Mouse (Mus musculus): ENCODE measurements around the gene Cryga. TPM values are rescaled to one million over a fixed set of nuclear protein-coding genes. Genes with fewer than 3 reads are reported as not detected.
A peak's percentile ranks its signal among the peaks of the same experiment; 100 is the strongest.

Gene Cryga
- not detected in 2 replicates for total RNA-seq (2017)

DNA sequence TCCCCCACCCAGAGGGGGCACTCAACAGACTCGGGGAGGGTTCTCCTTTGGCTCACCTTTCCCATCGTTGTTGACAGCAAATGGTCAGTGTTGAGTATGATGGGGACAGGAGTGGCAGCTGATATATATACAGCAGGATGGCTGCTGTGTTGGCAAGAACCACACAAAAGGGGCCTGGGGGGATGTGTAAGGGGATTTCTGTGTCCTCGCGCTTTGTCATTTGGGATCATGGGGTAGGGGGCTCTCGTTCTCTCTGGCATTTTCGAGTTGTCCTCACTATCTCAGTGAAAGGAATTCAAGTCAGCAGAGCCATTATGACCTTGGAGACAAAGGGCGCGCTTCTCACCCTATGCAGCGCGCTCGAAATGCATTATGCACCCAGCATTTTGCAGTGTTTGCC, at the start of gene Cryga:
Gene Cryga, minus strand, starts transcription at position 101 of the 400 bp plus-strand sequence.
- no peak for ATAC-seq (replicated peaks in 1 of 2; ENCODE audit: insufficient read depth in 1 of 2, low FRiP score in 2 of 2, low TSS enrichment in 1 of 2, low read depth in 1 of 2, poor library complexity in 2 of 2, severe bottlenecking in 2 of 2)

DNA sequence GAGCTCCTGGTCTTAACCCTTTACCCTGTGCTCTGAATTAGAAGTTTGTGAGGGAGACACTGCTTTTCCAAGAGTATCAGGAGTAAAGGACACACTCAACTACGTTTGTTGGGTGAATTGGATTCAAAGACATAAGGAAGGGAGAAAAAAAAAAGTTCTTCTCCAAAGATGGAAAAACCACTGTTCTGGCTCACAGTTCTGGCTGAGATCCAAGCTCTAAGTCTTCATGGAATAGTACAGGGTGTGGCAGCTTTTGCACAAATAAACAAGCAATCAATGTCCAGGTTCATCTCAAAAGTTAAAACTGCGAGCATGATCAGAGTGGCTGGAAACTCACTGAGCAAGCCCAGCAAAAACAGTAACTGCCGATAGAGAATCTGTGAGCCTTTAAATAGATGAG, 44.8 kb upstream of the Cryga start:
- no peak for ATAC-seq (replicated peaks in 1 of 2; ENCODE audit: insufficient read depth in 1 of 2, low FRiP score in 2 of 2, low TSS enrichment in 1 of 2, low read depth in 1 of 2, poor library complexity in 2 of 2, severe bottlenecking in 2 of 2)

DNA sequence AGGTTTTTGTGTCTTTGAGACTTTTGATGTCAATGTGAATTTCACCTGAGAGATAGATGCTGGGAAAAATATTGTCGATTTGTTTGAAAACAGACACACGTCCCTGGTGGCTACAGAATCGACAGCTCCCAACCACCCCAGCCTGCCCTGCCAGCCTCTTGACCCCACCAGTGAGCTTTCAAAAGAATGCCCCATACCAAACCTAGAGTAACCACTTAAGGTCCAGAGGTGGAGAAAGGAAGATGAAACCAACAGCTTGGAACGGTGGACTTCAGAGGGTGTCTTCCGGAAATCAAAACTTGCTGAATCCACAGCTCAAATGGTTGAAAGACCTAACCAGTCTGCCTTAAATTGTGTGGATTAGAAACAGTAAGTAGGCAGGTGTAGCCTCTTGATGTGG, 44.2 kb upstream of the Cryga start:
- ATAC-seq (replicated peaks in 1 of 2; ENCODE audit: insufficient read depth in 1 of 2, low FRiP score in 2 of 2, low TSS enrichment in 1 of 2, low read depth in 1 of 2, poor library complexity in 2 of 2, severe bottlenecking in 2 of 2), result no peak

DNA sequence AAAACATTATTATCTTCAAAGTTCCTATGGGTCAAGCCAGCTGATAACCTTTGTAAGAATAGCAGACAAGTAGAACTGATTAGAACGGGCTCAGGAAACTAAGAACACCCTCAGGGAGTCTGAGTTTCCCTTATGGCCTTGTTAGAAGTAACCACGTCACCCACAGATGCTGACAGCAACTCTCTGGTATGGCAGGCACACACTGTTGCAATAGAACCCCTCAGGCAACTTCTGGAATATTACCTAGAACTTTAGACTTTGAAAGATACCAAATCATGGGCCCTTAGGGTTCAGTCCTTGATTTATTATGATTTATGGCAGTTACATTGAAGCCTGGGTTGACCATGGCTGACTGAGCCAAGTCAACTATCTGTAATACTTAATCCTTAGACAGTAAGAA, 43.4 kb upstream of the Cryga start:
- ATAC-seq (replicated peaks in 1 of 2; ENCODE audit: insufficient read depth in 1 of 2, low FRiP score in 2 of 2, low TSS enrichment in 1 of 2, low read depth in 1 of 2, poor library complexity in 2 of 2, severe bottlenecking in 2 of 2), result no peak

DNA sequence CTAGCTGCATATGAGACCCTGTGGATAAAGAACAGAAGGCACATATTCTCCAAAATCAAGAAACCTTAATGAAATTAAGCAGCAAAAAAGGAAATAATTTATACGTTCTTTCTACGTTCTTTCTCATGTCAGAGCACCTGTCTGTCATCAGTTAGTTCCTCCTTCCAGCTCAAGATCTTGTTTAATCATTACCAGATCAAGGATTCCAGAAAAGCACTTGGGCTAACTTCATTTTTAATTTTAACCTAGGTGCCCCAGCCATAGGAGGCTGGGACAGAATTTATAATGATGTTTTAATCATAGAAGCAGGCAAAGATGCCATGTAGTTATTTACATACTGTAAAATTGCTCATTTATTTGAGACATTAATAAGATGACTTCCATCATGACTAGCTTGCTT, 41.6 kb upstream of the Cryga start:
- ATAC-seq (replicated peaks in 1 of 2; ENCODE audit: insufficient read depth in 1 of 2, low FRiP score in 2 of 2, low TSS enrichment in 1 of 2, low read depth in 1 of 2, poor library complexity in 2 of 2, severe bottlenecking in 2 of 2), result no peak

DNA sequence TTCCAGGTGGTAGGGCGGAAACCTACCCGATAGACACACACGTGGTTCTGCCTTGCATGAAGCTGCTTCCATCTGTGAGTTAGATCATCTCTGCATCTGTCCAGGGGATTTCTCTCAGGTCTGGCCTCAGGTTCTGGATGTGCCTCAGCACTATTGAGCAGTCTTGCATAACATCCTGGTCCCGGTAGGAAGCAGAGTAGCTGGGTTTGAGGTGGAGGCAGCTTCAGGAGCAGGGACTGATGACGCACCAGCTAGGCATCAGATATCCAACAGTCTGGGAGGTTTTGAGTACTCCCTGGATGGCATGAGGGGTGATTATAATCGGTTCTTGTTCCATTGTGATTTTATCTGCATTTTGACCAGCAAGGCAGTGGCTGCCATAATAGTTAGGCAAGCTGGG, 34.4 kb upstream of the Cryga start:
- ATAC-seq (replicated peaks in 1 of 2; ENCODE audit: insufficient read depth in 1 of 2, low FRiP score in 2 of 2, low TSS enrichment in 1 of 2, low read depth in 1 of 2, poor library complexity in 2 of 2, severe bottlenecking in 2 of 2), result no peak

DNA sequence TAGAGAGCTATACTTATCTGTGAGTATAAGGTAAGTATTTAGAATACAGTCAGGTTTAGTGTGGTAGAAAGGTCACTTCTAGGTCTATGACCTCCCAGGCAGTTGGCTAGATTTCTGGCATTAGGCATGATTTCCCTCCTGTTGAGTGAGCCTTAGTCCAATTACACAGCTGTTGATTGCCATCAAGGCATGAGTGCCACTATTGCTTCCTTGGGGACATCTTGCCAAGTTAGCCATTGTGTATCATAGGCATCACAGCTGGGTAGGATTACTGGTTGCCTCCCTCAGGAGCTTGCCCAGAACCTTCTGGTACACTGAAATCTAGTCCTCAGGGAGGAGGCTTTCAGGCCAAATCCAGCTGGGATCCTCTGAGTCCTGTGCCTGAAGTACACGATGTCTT, 29.7 kb upstream of the Cryga start:
- no peak for ATAC-seq (replicated peaks in 1 of 2; ENCODE audit: insufficient read depth in 1 of 2, low FRiP score in 2 of 2, low TSS enrichment in 1 of 2, low read depth in 1 of 2, poor library complexity in 2 of 2, severe bottlenecking in 2 of 2)

DNA sequence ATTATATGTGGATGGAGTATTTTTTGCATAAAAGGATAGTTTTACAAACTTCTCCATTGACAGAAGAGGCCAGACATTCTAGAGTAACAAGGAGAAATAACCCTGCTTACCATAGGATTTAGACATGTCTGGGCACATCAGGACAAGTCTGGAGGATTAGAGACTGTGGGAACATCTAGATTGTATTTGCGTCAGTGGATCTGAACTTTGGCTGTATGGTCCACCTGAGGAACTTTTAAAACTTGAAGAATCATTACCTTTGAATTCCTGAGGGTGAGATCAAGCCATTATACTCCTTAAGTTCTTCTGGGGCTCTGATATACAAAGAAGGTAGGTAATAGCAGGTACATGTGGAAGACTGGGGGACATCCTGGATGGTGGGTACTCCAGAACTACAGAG, 28.5 kb upstream of the Cryga start:
- no peak for ATAC-seq (replicated peaks in 1 of 2; ENCODE audit: insufficient read depth in 1 of 2, low FRiP score in 2 of 2, low TSS enrichment in 1 of 2, low read depth in 1 of 2, poor library complexity in 2 of 2, severe bottlenecking in 2 of 2)

DNA sequence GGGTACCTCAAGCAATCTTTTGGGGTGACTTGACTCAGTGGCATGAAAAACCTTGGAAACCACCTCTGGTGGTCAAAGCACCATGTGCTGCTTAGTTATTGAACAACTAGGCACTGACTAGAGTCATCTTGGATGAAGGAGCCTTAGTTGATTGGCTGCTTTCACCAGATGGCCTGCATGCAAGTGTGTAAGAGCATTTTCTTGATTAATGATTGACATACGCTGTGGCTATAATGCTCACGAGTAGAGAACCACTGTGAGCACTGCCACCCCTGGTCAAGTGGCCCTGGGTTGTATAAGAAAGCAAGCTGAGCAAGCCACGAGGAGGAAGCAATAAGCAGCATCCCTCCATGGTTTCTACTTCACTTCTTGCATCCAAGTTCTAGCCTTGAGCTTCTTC, 27.1 kb upstream of the Cryga start:
- ATAC-seq (replicated peaks in 1 of 2; ENCODE audit: insufficient read depth in 1 of 2, low FRiP score in 2 of 2, low TSS enrichment in 1 of 2, low read depth in 1 of 2, poor library complexity in 2 of 2, severe bottlenecking in 2 of 2), result no peak

DNA sequence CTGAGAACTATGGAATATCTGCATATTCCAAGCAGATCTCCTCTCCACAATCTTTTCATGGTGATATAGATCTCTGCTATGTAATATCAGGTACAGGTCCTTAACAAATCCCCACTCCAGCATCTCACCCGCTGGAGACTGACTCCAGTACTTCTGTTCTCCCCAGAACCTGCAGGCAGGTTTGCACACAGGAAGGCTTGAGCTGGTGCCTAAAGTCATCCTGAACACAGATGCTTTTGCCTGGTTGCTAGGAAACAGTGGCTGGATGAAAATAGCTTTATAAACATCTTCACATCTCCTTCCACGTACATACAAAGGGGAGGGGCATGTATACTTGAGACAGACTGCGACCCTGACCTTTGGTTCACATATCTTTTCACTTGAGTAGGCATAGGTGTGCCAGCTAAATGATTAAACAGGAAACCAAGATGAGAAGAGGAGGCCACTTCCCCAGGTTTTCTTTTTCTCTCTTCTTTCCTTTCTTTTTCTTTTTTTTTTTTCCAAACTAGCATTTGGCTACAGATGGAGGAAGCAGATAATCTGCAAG, 26.5 kb upstream of the Cryga start:
- ATAC-seq (replicated peaks in 1 of 2; ENCODE audit: insufficient read depth in 1 of 2, low FRiP score in 2 of 2, low TSS enrichment in 1 of 2, low read depth in 1 of 2, poor library complexity in 2 of 2, severe bottlenecking in 2 of 2), result no peak

DNA sequence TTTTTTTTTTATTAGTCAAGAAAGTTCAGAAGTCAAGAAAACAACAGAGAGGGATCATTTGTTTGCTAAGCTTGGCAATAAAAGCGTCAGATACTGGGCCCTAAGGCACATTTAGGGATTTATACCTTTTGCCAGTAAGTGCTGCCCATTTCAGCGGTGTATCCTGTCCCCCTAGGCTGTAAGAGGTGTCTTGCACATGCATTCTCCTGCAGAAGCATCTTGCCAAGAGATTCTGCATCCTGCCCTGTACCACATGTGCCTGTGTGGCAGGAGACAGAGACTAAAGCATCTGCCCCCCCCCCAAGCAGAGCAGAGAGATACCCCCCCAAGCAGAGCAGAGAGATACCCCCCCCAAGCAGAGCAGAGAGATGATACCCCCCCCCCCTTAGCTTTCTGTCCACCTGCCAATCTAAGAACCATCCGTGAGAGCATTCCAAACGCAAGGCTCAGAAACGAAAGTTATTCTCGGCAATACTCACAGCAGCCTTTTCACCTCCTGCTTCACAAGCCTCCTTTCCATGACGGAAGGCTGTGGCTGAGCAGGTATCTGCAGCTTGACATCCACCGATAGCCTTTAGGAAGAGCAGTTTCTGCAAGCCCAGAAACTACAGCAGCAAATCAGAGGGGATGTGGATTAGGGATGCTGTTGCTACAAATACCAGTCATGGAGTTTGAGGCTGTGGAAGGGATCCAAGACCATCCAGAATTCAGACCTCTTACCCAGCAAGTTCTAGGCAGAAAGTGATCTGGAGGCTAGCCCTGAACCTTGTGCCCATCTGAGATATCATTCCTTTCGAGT, 19.6 kb upstream of the Cryga start, which contains the start of gene D630023F18Rik:
Gene D630023F18Rik, minus strand, starts transcription at position 641 of the 799 bp plus-strand sequence.
- no peak for ATAC-seq (replicated peaks in 1 of 2; ENCODE audit: insufficient read depth in 1 of 2, low FRiP score in 2 of 2, low TSS enrichment in 1 of 2, low read depth in 1 of 2, poor library complexity in 2 of 2, severe bottlenecking in 2 of 2)

DNA sequence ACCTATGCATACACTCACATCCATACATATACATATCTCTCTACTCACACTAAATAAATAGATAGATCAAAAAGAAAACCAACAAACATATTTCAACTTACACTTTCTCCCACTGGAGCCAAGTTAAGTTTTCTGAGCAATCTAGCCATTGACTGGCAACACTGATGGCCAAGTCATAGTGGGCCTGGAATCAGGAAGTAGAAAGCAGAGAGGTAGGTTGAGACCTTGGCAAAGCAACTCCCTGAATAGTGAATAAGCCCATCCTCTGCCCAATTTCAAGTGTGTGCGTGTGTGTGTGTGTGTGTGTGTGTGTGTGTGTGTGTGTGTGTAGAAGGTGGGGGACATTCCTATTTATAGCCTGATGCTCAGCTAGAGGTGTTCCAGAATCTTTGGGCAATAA, 16.3 kb upstream of the Cryga start, which contains the start of gene Gm28845:
Gene Gm28845, minus strand, starts transcription at position 121 of the 400 bp plus-strand sequence.
- no peak for ATAC-seq (replicated peaks in 1 of 2; ENCODE audit: insufficient read depth in 1 of 2, low FRiP score in 2 of 2, low TSS enrichment in 1 of 2, low read depth in 1 of 2, poor library complexity in 2 of 2, severe bottlenecking in 2 of 2)

DNA sequence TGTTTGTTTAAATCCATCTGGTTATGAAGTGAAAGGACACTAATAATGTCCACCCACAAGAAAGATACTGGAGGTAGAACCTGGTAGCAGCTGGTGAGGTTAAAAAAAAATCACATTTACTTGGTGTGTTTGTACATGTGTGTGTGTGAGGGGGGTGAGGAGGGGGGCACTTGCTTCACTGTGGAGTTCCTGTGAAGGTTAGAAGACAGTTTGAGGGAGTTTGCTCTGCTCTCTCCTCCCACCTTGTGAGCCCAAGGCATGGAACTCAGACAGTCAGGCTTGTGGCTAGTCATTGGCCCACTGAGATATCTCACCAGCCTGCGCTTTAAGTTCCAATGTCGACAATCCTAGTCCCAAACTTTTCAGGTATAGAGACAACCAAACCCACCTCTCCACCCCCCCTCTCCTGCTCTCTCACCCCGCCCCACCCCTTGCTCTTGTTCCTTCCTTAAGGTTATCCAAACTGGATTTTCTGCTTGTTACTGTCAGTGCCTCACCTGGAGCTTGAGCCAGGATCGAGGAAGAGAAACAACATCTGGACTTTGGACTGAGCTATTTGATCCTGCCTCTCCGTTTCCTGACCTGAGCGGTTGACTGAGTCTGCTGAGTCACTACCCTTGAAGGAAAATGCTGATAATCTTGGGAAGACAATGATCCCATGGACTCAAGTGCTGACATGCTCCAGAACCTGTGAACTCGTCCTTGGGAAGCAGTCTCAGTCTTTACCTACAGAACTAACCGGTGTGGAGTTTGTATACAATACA, 15.2 kb upstream of the Cryga start:
- ATAC-seq (replicated peaks in 1 of 2; ENCODE audit: insufficient read depth in 1 of 2, low FRiP score in 2 of 2, low TSS enrichment in 1 of 2, low read depth in 1 of 2, poor library complexity in 2 of 2, severe bottlenecking in 2 of 2), result no peak

DNA sequence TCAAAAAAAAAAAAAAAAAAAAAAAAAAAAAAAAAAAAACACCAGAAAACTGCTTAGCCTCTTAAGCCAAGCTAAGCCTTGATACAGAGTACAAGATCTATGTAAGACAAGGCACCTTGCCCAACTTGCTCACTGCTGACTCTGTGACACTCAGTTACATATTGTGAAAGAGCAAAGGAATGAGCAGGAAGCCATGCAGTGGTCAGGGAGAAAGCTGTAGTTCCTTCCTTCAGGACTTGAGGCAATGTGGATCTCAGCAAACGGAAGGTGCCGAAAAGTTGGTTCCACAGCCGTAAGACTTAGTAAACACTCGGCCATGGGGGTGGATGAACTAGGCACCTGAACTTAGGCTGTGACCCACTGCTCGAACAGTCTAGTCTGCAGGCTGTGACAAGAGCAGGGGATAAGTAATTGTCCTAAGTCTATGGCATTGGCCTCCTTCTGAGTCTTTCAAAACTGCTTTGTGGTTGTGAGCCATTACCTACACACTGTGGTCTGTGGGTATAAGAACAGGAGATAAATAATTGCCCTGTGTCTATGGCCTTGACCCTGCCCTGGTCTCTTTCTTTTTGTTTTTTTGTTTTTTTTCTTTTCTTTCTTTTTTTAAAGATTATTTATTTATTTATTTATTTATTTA, 10.5 kb upstream of the Cryga start:
- peak in 1 of 2 experiments; percentile 63; a peak in 2 of 4 replicates for ATAC-seq (replicated peaks in 1 of 2; ENCODE audit: insufficient read depth in 1 of 2, low FRiP score in 2 of 2, low TSS enrichment in 1 of 2, low read depth in 1 of 2, poor library complexity in 2 of 2, severe bottlenecking in 2 of 2)

DNA sequence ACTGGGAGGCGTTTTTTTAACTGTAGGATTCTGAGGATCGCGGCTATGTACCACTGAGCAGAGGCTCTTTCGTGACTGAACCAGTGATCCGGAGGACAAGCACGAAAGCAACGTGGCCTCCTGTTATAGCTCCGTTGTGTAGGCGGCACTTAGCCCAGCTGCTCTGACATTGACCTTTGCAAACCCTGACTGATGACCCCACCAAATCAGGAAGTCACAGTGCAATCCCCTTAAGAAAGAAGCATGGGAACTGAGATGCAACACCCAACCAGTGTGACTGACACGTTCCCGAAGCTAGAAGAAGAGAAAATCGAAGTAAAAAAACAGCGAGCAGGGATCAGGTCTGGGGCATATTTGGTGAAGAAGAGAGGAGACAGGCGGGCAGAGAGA, 9.6 kb upstream of the Cryga start:
- ATAC-seq (replicated peaks in 1 of 2; ENCODE audit: insufficient read depth in 1 of 2, low FRiP score in 2 of 2, low TSS enrichment in 1 of 2, low read depth in 1 of 2, poor library complexity in 2 of 2, severe bottlenecking in 2 of 2), result peak in 1 of 2 experiments; percentile 54; a peak in 2 of 4 replicates

DNA sequence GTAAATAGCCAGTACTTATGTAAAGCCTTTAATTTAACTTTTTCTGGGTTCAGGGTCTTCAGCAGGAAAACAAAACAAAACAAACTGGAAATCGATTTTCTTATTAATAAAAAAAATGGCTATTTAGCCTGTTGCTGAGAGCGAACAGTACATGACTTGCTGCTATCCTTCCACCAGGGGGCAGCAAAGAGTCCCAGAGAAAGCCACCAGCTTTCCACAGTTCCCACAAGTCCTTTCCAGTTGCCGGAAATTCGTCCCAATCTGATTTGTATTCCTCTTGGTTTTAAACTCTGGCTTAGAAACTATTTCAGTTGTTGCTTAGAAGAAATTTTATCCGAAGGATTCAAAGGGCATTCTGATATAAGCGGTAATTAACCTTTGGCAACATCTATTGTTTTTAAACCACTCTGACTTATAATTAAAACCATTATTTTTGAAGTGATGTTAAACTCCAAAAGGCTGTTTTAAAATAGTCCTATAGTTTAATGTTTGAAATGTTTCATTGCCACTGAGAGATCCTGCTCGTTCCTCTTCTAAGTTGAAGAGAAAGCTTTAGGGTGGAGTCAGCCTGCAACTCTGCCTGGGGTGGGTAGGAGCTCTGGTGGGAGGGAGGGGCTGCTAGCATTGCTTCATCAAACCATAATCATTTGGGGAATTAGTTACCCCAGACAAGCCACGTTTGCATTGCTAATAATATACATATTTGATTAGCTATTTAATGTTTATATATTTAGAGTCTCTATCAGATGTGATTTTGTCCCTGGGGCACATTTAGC, 9.0 kb upstream of the Cryga start:
- peak in 1 of 2 experiments; percentile 30; a peak in 1 of 4 replicates for ATAC-seq (replicated peaks in 1 of 2; ENCODE audit: insufficient read depth in 1 of 2, low FRiP score in 2 of 2, low TSS enrichment in 1 of 2, low read depth in 1 of 2, poor library complexity in 2 of 2, severe bottlenecking in 2 of 2)
